In the genomic region with DNA sequence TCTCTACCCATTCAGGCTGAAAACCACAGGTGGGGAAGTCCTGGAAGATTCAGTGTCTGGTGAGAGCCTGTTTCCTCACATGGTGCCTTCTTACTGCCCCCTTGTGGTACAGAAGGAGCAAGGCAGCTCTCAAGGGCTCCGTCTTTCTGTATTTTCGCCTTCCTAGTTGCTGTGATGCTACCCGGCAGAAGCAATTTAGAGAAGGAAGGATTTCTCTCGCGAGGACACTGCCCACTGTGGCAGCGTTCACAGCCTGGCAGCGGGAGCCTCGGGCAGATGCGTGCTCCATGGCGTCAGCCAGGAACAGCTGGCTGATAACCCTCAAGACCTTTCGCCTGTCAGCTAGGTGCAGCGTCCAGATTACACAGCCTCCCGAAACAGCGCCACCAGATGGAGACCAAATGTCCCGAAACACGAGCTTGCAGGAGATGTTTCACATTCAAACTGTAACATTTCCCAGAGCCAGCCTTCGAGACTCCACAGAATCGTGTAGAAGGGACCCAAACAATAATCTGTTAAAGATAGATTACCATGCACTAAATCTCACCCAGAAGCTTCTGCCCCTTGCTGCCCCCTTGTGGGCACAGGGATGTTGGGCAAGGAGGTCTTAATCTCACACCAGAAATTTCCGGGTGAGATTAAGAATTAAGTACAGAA, we compare ENCODE assay signal across 8 mouse cellular contexts. TPM values are rescaled to one million over a fixed set of nuclear protein-coding genes. Genes with fewer than 3 reads are reported as not detected.
DNase-seq lines count a peak whose midpoint lies in the region; ATAC-seq lines count a peak whose summit lies in the region.

No protein-coding gene starts in this region.

- H3K9ac ChIP-seq in intestine, embryonic 14.5 days (ENCODE audit: low read length) = peak overlapping the region; percentile 1; the same call in 1 of the 2 replicates

- H3K27ac ChIP-seq in intestine, embryonic 14.5 days (ENCODE audit: low read depth) = no peak overlapping the region

- no peaks in the 10 kb centered on the region for H3K4me1 ChIP-seq in intestine, embryonic 14.5 days (replicated peaks; ENCODE audit: control insufficient read depth, insufficient read depth, low read length)

- no peaks in the 10 kb centered on the region for H3K9me3 ChIP-seq in intestine, embryonic 14.5 days (ENCODE audit: control insufficient read depth, low read length)

- intact Hi-C loops in gastrocnemius, postnatal 14 days (cut with DNase I; ENCODE audit: low total_unique reads) = loop anchor here (5.0 kb wide), 1 partner anchor 467 kb away; no protein-coding TSS in a partner anchor
- intact Hi-C loops in left cerebral cortex, postnatal 14 days (cut with DNase I) = loop anchor here (2.0 kb wide), 1 partner anchor 469 kb away; no protein-coding TSS in a partner anchor

- DNase-seq in adrenal gland, adult 18-20 months (ENCODE audit: low spot score in 2 of 2) = peak; percentile 62 to 78
- DNase-seq in embryo, embryonic 10 days (ENCODE audit: low spot score) = peak; percentile 88
- peak; percentile 70 for DNase-seq in gastrocnemius, postnatal 14 days
- DNase-seq in intestine, embryonic 14.5 days (ENCODE audit: low spot score) = peak; percentile 87
- DNase-seq in left cerebral cortex, postnatal 14 days (ENCODE audit: low spot score in 2 of 2) = peak; percentile 74 to 79
- peak; percentile 71 for DNase-seq in right cerebral cortex, postnatal 25 days
- DNase-seq in yolk sac, embryonic 10.5 days (ENCODE audit: low spot score) = peak; percentile 74

- peak overlapping the region; percentile 82 for H3K4me2 ChIP-seq in intestine, embryonic 14.5 days (ENCODE audit: low read length)

- H3K27me3 ChIP-seq in intestine, embryonic 14.5 days (replicated peaks; ENCODE audit: control insufficient read depth, insufficient read depth, low read length) = no peaks in the 10 kb centered on the region

- peak; percentile 44 for ATAC-seq in intestine, embryonic 14.5 days (replicated peaks; ENCODE audit: low FRiP score, low TSS enrichment, low read depth)
- peak; percentile 81 for ATAC-seq in megakaryocyte-erythroid progenitor cell, adult 5-6 weeks (replicated peaks; ENCODE audit: low FRiP score, low TSS enrichment, poor library complexity, severe bottlenecking)

- H3K4me3 ChIP-seq in intestine, embryonic 14.5 days (ENCODE audit: low read depth, low read length) = peak overlapping the region; percentile 34

- H3K36me3 ChIP-seq in intestine, embryonic 14.5 days (ENCODE audit: control insufficient read depth, insufficient read depth, low read length) = no peaks in the 10 kb centered on the region

- WGBS in intestine, embryonic 14.5 days = 6% methylated on average over 19 of the region's 19 CpGs

RNA-seq across cellular contexts. Expression of gene Rpap3, which starts 41.7 kb away (rescaled TPM):
- total RNA-seq in adrenal gland, adult 18-20 months (2021) = 10 to 100 TPM; 14.7 to 16.2 TPM
- total RNA-seq in gastrocnemius, postnatal 14 days (2021) = 10 to 100 TPM in 1 of 2 experiments, 1 to 10 TPM in 1; 9.4 to 10.4 TPM
- 34.1 and 36.4 TPM in 2 replicates for polyA plus RNA-seq in intestine, embryonic 14.5 days (2014; fragmentation: Nextera tagmentation; extraction: Ambion mirVana)
- 10 to 100 TPM; 27.4 to 28.2 TPM for total RNA-seq in left cerebral cortex, postnatal 14 days (2021)
- 28.7 and 37.9 TPM in 2 replicates for total RNA-seq in megakaryocyte-erythroid progenitor cell, adult 5-6 weeks (2014; fragmentation: Nextera tagmentation)
- total RNA-seq in megakaryocyte-erythroid progenitor cell, adult 5-6 weeks (2017) = 43.5 and 48.6 TPM in 2 replicates
